Mouse (Mus musculus) midbrain, embryonic 15.5 days (tissue): ENCODE measurements at regions not wholly inside any gene's neighbourhood (a gene's known extent, or its start where the extent isn't known, plus 50 kb on each side); places are given as distances from the start of the nearest gene placed in this dataset.

Experiments
- ATAC-seq: fragments of 200-750 bp; cut with Nextera tagmentation; replicated peaks from 2 replicates; pipeline ENCODE4 v1.8.0; 2017; ENCODE audit warnings: moderate TSS enrichment
- H3K27ac ChIP-seq: fragments of 300-500 bp; sonication (generic); 2 replicates; pipeline ENCODE4 v1.5.1; 2015; ENCODE audit warnings: mild to moderate bottlenecking, inconsistent platforms
- H3K27me3 ChIP-seq: fragments of 300-500 bp; sonication (generic); replicated peaks from 2 replicates; pipeline ENCODE4 v1.6.1; 2015; ENCODE audit warnings: inconsistent platforms
- H3K36me3 ChIP-seq: fragments of 300-500 bp; sonication (generic); replicated peaks from 2 replicates; pipeline ENCODE4 v1.6.1; 2015; ENCODE audit warnings: inconsistent platforms
- H3K4me1 ChIP-seq: fragments of 300-500 bp; sonication (generic); 2 replicates; pipeline ENCODE4 v1.6.1; 2015; ENCODE audit warnings: inconsistent platforms
- H3K4me2 ChIP-seq: fragments of 300-500 bp; sonication (generic); 2 replicates; pipeline ENCODE4 v1.6.1; 2015; ENCODE audit warnings: inconsistent platforms, mild to moderate bottlenecking, moderate library complexity
- H3K4me3 ChIP-seq: fragments of 300-500 bp; sonication (generic); 2 replicates; pipeline ENCODE4 v1.5.1; 2015; ENCODE audit warnings: mild to moderate bottlenecking, inconsistent platforms
- H3K9ac ChIP-seq: fragments of 300-500 bp; sonication (generic); 2 replicates; pipeline ENCODE4 v1.6.1; 2015; ENCODE audit warnings: mild to moderate bottlenecking, inconsistent platforms
- H3K9me3 ChIP-seq: fragments of 300-500 bp; sonication (generic); 2 replicates; pipeline ENCODE4 v1.6.1; 2016; ENCODE audit warnings: inconsistent platforms
- WGBS: fragments of 180-500 bp; shearing (Covaris S2); methylation state at CpG from one replicate; pipeline ENCODE4 v1.1.7; 2015; ENCODE audit warnings: mixed read lengths; 5-methylcytosine and 5-hydroxymethylcytosine counted together

DNA sequence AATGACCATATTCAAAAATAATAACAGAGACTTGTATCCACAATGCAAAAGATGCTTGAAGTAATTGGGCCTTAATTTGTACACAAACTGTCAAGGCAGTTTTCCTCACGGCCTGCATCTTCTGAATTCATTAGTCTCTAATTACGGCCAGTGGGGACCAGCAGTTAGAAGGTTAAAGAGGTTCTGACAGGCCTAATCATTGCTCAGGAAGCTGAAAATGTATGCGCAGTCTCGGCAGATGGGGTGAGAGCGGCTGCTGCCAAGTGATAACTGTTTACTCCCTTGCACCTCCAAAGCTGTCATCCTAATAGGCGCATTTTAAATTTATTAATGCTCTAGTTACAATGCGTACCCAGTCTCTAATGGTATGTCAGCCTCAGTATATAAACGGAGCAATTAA, 163.5 kb upstream of the Prox1 start:
- ATAC-seq: peak; percentile 56; the same call in 1 of the 2 replicates

DNA sequence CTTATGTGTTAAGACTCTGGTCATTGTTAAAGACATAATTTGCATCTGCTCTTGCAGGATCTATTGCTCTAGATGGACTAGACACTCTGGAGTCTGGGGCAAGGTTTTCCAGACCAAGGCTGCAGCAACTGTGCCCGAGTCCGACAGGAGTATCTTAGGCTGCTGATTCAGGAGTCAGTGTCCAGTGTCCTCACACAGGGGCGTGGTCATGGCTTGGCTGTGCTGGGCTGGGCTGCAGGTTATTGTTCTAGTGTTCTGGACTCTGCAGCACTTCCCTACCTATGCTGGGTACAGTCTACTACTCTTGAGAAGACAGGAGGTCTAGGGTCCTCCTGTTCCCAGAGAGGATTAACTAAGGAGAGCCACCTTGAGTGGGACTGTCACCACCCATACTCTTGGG, 161.5 kb upstream of the Prox1 start:
- Histone ChIP-seq H3K27me3 (no peaks in the 10 kb centered on the region; the same call in 1 of the 2 replicates), H3K27ac (no peak overlapping the region), H3K9me3 (no peaks in the 10 kb centered on the region), H3K4me3 (no peak overlapping the region), H3K4me1 (peaks cover 4% of the 10 kb centered on the region; the same call in 1 of the 2 replicates), H3K36me3 (no peaks in the 10 kb centered on the region), H3K9ac (no peak overlapping the region), H3K4me2 (no peak overlapping the region)
- WGBS: 76% methylated on average over 3 of the region's 3 CpGs
- no peak for ATAC-seq

More for the DNA sequence above, 163.5 kb upstream of the Prox1 start:
- no peaks in the 10 kb centered on the region; the same call in 1 of the 2 replicates for H3K27me3 ChIP-seq
- H3K4me3 ChIP-seq: no peak overlapping the region
- no peak overlapping the region for H3K4me2 ChIP-seq
- H3K4me1 ChIP-seq: peaks cover 4% of the 10 kb centered on the region; the same call in 1 of the 2 replicates
- no peak overlapping the region for H3K27ac ChIP-seq
- WGBS: 28% methylated on average over 8 of the region's 8 CpGs
- H3K9me3 ChIP-seq: no peaks in the 10 kb centered on the region
- no peaks in the 10 kb centered on the region for H3K36me3 ChIP-seq
- H3K9ac ChIP-seq: no peak overlapping the region

DNA sequence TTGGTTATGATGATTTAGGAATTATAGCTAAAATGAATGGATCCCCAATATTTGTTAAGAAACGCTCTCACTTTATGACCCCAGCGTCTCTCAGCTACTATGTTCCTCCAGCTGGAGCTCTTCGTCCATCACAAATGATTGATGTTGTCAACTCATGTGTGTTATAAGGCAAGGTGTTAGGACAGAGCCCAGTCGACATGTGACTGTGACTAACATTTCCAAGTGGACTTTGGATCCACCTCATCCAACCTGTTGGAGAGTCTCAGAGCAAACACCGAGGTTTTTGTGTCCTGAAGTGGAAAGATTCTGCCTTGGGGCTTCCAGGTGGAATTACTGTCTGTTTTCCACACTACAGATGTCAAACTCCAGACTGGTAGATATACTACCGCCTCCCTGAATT, 154.0 kb upstream of the Prox1 start:
- H3K4me2 ChIP-seq: no peak overlapping the region
- no peaks in the 10 kb centered on the region for H3K27me3 ChIP-seq
- no peaks in the 10 kb centered on the region for H3K36me3 ChIP-seq
- H3K9me3 ChIP-seq: no peaks in the 10 kb centered on the region
- 91% methylated on average over 6 of the region's 6 CpGs for WGBS
- H3K9ac ChIP-seq: no peak overlapping the region
- no peaks in the 10 kb centered on the region for H3K4me1 ChIP-seq
- no peak overlapping the region for H3K4me3 ChIP-seq
- H3K27ac ChIP-seq: no peak overlapping the region
- ATAC-seq: no peak

DNA sequence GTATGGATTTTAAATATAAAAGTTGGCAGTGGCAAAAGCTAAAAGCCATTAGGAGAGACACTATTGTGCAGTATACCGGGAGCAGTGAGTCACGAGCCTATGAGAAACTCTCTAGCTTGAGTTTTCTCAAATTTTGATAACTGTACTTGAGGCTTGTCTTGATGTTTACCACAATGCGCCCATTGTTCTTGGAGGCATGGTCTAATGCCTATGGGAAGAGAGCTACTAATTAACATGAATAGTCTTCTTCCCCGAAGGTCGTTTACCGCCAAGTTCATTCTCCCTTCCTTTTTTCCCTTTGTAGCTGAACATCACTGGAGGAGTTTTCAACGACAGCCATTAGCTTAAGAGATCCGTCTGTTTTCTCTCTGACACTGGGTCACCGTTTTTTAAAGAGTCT, 153.2 kb upstream of the Prox1 start:
- no peaks in the 10 kb centered on the region for H3K27me3 ChIP-seq
- no peaks in the 10 kb centered on the region for H3K36me3 ChIP-seq
- H3K4me1 ChIP-seq: no peaks in the 10 kb centered on the region
- WGBS: 75% methylated on average over 9 of the region's 9 CpGs
- no peak overlapping the region for H3K9ac ChIP-seq
- H3K27ac ChIP-seq: no peak overlapping the region
- no peak overlapping the region for H3K4me3 ChIP-seq
- no peak for ATAC-seq
- no peak overlapping the region for H3K4me2 ChIP-seq
- no peaks in the 10 kb centered on the region for H3K9me3 ChIP-seq

DNA sequence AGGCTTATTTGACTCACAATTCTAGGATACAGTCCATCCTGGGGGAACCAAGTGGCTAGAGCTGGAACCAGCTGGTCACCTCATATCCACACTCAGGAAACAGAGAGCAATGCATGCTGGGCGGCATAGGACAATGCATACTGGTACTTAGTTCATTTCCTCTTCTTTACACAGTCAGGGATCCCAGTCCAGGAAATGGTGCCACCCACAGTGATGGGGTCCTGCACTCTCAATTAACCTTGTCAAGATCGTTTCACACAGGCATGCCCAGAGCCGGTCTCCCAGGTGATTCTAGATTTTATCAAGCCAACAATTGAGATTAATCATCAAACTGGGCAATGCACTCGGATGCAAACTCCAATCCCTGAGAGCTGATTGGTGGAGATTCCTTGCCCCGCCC, 145.7 kb upstream of the Prox1 start:
- no peak overlapping the region for H3K27ac ChIP-seq
- no peak overlapping the region for H3K9ac ChIP-seq
- no peaks in the 10 kb centered on the region for H3K4me1 ChIP-seq
- H3K36me3 ChIP-seq: no peaks in the 10 kb centered on the region
- ATAC-seq: no peak
- H3K27me3 ChIP-seq: no peaks in the 10 kb centered on the region
- no peak overlapping the region for H3K4me3 ChIP-seq
- H3K4me2 ChIP-seq: no peak overlapping the region
- 77% methylated on average over 5 of the region's 5 CpGs for WGBS
- H3K9me3 ChIP-seq: no peaks in the 10 kb centered on the region

DNA sequence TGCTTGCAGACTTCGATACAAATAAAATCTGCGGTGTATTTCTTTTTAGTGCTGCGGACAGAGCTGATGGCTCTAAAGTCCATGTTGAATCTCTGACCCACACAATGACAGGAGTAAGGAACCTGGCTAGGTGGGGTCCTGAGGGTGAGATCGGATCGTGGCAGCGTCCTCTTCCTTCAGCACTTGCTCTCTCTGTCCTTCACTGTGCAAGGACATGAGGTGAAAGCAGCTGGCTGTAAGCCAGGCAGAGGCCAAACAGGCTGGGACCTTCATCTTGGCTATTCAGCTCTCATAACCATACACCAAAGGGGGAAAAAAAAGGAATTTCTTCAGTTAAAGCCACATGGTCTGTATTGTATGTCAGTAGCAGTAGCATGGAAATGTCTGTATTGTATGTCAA, 139.3 kb upstream of the Prox1 start:
- no peak for ATAC-seq
- Histone ChIP-seq H3K4me1 (no peaks in the 10 kb centered on the region), H3K36me3 (no peaks in the 10 kb centered on the region), H3K9me3 (no peaks in the 10 kb centered on the region), H3K4me3 (no peak overlapping the region), H3K9ac (no peak overlapping the region), H3K4me2 (no peak overlapping the region), H3K27ac (no peak overlapping the region), H3K27me3 (no peaks in the 10 kb centered on the region)
- 87% methylated on average over 6 of the region's 6 CpGs for WGBS

DNA sequence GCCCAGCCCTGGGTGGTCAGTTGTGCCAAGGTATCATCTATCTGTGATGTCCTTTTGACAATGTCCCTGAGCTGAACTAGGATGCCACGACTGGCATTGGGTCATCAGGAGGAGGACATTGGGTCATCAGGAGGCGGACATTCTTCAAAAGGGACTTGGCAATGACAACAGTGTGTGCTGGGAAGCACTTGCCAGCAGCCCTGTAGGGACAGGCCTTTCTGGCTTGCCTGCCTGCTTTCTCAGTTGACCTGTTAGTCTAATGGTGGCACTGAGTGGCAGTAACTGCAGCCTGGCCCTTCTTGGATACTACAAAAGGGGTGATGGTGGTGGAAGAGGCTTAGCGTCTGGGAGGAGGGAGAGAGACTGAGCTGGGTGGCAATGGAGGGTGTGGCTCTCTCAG, 137.2 kb upstream of the Prox1 start:
- no peaks in the 10 kb centered on the region for H3K9me3 ChIP-seq

DNA sequence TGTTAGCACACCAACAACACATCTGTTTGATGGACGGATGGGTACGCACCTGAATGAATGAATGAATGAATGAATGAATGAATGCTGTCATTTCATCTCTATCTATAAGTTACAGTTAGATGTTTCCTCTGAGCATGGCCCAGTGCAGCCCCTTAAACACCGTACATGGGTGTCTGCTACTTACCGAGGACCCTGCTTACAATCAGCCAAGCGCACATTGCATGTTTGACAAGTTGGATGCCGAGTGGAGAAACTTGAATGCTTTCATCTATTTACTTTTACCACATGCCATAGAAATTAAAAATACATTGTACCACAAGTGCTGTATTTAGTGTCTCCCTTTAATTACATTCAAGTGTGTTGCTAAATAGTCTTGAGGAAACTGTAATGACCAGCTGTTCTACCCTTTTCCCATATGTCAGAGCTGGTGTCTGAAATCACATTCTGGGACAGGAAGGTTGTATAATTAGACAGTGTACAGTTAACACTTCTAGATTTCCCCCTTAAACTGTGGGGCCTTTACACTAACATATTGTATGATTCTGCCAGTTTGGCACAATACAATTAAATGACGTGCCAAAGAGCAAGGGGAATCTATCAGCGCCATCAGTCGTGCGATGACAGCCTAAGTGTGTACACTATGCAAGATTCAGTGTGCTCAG, 127.3 kb upstream of the Prox1 start:
- 85% methylated on average over 10 of the region's 10 CpGs for WGBS
- no peaks in the 10 kb centered on the region for H3K9me3 ChIP-seq
- no peak overlapping the region for H3K4me3 ChIP-seq

More for the DNA sequence above, 137.2 kb upstream of the Prox1 start:
- Histone ChIP-seq H3K27me3 (no peaks in the 10 kb centered on the region), H3K36me3 (no peaks in the 10 kb centered on the region), H3K9ac (no peak overlapping the region), H3K4me1 (no peaks in the 10 kb centered on the region), H3K4me2 (no peak overlapping the region), H3K4me3 (no peak overlapping the region), H3K27ac (no peak overlapping the region)
- ATAC-seq: no peak
- WGBS: 92% methylated on average over 3 of the region's 3 CpGs

DNA sequence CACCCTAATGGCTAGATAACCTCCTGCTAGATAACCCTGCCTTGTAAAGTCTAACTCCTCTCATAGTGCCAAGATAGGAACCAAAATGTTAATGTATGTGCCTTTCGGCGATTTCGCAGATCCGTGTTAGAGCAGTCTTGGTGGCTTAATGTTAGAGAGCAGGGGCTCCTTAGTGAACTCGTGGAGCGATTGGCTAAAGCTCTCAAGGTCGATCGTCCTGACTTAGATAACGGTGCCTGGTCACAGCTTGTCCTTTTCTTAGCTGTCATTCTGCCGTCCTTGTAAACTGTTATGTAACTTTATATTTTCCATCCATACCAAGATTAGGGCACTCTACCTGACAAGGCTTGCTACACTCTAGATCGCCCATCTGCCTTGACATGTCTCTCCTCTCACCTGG, 119.5 kb upstream of the Prox1 start:
- Histone ChIP-seq H3K9me3 (no peaks in the 10 kb centered on the region), H3K4me1 (no peaks in the 10 kb centered on the region; the same call in 1 of the 2 replicates), H3K9ac (no peak overlapping the region), H3K27ac (no peak overlapping the region), H3K27me3 (no peaks in the 10 kb centered on the region), H3K36me3 (no peaks in the 10 kb centered on the region), H3K4me3 (no peak overlapping the region), H3K4me2 (no peak overlapping the region)
- 94% methylated on average over 11 of the region's 11 CpGs for WGBS
- no peak for ATAC-seq

More for the DNA sequence above, 127.3 kb upstream of the Prox1 start:
- H3K36me3 ChIP-seq: no peaks in the 10 kb centered on the region
- H3K4me1 ChIP-seq: no peaks in the 10 kb centered on the region
- no peaks in the 10 kb centered on the region for H3K27me3 ChIP-seq
- ATAC-seq: no peak
- H3K27ac ChIP-seq: no peak overlapping the region
- no peak overlapping the region for H3K9ac ChIP-seq
- H3K4me2 ChIP-seq: no peak overlapping the region

DNA sequence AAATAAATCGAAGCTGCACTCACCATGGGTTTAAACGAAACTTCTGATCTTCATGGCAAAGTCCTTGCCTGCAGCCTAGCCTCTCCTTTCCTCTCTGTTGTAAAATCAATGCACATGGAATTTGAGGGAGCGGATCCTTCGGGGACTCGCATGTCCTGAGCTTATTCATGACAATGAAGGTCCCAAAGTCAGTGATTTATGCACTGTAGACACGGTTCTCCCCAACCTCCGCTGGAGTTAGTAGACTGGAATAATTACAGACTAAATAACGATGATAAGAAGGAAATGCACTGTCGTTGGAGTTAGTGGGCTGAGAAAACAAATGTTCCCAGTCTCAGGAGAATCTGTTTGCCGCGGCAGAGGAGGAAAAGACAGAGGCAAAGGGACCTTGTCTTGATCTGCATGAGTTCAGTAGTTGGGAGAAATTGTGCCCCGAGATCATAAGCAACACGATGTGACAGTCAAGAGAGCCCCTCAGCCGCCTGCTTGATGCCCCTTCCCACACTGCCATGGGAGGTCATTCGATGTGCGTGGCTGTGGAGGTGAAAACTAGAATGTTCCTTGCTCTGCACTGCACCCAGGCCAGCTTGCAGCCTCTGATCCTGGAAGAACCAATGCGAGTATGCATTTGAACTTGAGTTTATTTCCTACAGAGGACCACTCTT, 116.1 kb upstream of the Prox1 start:
- no peak overlapping the region for H3K27ac ChIP-seq
- H3K9me3 ChIP-seq: no peaks in the 10 kb centered on the region
- H3K27me3 ChIP-seq: no peaks in the 10 kb centered on the region
- no peaks in the 10 kb centered on the region for H3K36me3 ChIP-seq
- no peak for ATAC-seq
- 72% methylated on average over 17 of the region's 17 CpGs for WGBS
- no peak overlapping the region for H3K4me2 ChIP-seq
- H3K4me1 ChIP-seq: no peaks in the 10 kb centered on the region; the same call in 1 of the 2 replicates
- H3K4me3 ChIP-seq: no peak overlapping the region
- no peak overlapping the region for H3K9ac ChIP-seq

DNA sequence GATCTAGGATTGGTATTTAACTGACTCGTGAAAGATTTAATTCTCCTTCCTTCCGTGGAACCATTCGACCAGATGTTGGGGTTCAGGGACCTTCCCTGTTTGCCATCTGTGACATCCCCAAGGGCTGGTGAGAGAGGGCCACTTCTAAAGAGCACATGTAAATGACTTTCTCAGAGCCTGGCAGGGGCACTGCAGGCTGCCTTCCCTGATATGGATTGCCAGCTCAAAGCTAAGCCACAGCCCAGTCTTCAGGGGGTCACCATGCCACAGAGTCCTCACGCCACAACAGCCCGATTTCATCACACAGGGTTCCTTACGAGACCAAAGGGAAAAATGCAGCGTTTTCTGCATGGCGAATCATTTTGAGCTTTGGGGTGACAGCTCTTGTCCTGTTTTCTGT, 115.1 kb upstream of the Prox1 start:
- H3K4me3 ChIP-seq: no peak overlapping the region
- H3K27ac ChIP-seq: no peak overlapping the region
- H3K4me1 ChIP-seq: no peaks in the 10 kb centered on the region; the same call in 1 of the 2 replicates
- H3K4me2 ChIP-seq: no peak overlapping the region
- no peaks in the 10 kb centered on the region for H3K27me3 ChIP-seq
- no peaks in the 10 kb centered on the region for H3K9me3 ChIP-seq
- WGBS: 67% methylated on average over 8 of the region's 8 CpGs
- H3K9ac ChIP-seq: no peak overlapping the region
- no peak for ATAC-seq
- no peaks in the 10 kb centered on the region for H3K36me3 ChIP-seq

DNA sequence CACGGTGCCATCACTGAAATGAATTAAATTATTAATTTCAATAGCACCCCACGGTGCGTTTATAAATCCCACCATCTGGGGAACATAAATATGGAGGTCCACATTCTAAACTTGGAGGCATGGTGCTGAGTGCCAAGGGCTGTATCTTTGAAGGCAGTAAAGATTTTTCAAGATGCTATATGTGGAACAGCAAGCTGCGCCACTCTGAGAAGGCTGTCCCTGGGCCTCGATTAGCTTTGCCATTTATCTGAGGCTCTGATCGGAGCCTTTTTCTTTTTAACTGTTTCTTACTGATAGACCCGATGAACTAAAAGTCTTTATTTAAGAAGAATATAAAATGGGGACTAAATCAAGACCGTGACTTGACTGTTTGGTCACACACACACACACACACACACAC, 114.5 kb upstream of the Prox1 start:
- Histone ChIP-seq H3K4me2 (no peak overlapping the region), H3K27ac (no peak overlapping the region), H3K4me3 (no peak overlapping the region), H3K9me3 (no peaks in the 10 kb centered on the region), H3K9ac (no peak overlapping the region), H3K27me3 (no peaks in the 10 kb centered on the region), H3K36me3 (no peaks in the 10 kb centered on the region), H3K4me1 (no peaks in the 10 kb centered on the region; the same call in 1 of the 2 replicates)
- no peak for ATAC-seq
- WGBS: 73% methylated on average over 8 of the region's 8 CpGs

DNA sequence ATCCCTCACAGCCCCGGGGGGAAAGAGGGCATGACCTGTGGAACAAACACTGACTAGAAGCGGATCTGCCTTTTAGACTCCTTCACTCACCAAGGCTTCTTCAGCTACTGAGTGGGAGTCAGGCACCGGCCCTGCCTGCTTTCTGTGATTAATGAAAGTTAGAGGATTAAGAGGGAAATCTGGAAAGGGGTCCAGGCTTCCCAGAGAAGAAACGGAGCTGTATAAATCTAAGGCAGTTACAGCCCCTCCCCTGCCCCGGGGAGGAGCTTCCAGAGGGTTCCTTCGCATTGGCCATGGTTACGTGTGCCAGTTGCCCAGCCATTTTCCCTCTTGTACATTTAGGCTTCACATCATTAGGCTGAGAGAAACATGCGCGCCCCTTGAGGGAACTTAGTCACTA, 113.6 kb upstream of the Prox1 start:
- H3K9me3 ChIP-seq: no peaks in the 10 kb centered on the region
- no peak overlapping the region for H3K9ac ChIP-seq
- 74% methylated on average over 9 of the region's 9 CpGs for WGBS
- no peak overlapping the region for H3K4me2 ChIP-seq
- H3K27me3 ChIP-seq: no peaks in the 10 kb centered on the region
- no peak overlapping the region for H3K27ac ChIP-seq
- no peaks in the 10 kb centered on the region; the same call in 1 of the 2 replicates for H3K4me1 ChIP-seq
- ATAC-seq: no peak
- H3K4me3 ChIP-seq: no peak overlapping the region
- no peaks in the 10 kb centered on the region for H3K36me3 ChIP-seq
